Mouse (Mus musculus) spleen, postnatal 36 days (tissue): Measurements from ENCODE around the gene Speer4f1.
"Not testable (repeated sequence)": the region's sequence is repeated elsewhere in the genome, so short reads cannot be mapped to it uniquely, and the experiment has no call there.

Experiments
- DNase-seq, 2 experiments: peaks; one replicate each; pipeline ENCODE4 v3.0.0; 2022; ENCODE audit warnings: low spot score in 2 of 2, mixed read lengths in 1 of 2

Gene Speer4f1

DNA sequence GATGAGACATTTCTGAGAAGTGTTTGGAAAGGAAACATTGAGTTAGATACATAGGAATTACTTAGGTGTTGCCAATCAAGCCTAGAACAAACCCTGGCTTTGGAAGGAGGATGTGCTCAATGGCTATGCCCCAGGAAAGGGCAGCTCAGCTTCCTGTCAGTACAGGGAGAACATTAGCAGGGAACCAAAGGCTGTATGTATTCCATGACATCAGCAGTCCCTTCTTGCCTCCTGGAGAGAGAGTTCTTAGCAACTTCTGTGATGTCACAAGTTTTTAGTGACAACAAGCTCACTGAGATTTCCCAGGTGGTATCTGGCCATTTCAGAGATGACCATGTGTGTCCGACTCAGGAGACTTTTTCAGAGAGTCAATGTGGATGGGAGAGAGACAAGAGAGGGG is at the start of gene Speer4f1:
TSS of gene Speer4f1 (plus strand) at position 301 of the 400 bp plus-strand sequence.
- DNase-seq, result not testable (repeated sequence)

DNA sequence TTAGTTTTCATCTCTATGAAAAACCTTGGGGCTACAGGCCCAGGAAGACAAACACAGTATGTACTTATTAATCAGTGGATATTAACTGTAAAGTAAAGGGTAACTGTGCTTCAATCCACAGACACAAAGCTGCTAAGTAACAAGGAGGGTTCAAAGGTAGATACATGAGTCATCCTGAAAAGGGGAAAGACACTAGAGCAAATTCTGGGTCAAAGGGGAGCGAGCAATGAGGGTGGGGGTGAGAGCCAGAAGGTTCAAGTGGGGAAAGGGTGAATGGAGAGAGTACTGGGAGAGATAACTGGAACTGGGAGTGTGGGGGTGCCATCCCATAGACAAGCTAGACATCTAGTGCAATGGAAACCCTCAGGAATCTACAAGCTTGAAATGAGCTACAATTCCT is 49.0 kb upstream of the Speer4f1 start:
- DNase-seq, result no peak

DNA sequence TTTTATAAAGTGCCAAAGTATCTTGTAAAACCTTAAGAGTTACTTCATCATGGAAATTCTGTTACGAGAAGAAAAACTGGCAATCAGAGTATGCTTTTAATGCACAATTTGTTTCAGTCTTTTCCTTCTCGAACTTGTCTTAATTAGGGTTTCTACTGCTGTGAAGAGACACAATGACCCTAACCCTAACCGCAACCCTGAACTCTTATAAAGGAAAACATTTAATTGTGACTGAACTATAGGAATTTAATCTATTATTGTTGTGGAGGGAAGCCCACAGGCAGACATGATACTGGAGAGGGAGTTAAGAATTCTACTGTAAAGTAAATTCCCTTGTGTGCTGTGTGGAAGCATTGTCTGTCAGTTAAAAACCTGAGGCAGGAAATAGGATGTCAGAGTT is 41.2 kb upstream of the Speer4f1 start:
- no peak for DNase-seq

DNA sequence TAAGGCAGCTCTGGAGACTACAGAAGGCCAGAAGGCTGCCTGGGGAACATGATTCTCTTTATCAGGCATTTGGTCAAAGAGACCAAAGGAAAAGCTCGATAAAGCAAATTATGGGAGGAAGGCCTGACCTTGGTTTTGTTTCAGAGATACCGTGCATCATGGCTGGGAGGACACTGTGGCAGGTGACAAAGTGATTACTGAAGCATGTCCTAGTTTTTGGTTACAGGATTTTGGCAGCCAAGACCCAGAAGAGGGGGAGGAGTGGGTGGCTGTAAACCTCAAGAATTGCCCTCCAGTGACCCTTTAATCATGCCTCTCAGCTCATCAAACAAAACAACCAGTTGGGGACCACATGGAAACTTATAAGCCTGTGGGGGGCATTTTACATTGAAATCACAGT is 39.7 kb upstream of the Speer4f1 start:
- DNase-seq, result no peak

GRCm38 (mm10) chr5:17439487-17440102 is 36.3 kb upstream of the Speer4f1 start:
- no peak for DNase-seq

GRCm38 (mm10) chr5:17454059-17454458 is 21.8 kb upstream of the Speer4f1 start:
- no peak for DNase-seq

DNA sequence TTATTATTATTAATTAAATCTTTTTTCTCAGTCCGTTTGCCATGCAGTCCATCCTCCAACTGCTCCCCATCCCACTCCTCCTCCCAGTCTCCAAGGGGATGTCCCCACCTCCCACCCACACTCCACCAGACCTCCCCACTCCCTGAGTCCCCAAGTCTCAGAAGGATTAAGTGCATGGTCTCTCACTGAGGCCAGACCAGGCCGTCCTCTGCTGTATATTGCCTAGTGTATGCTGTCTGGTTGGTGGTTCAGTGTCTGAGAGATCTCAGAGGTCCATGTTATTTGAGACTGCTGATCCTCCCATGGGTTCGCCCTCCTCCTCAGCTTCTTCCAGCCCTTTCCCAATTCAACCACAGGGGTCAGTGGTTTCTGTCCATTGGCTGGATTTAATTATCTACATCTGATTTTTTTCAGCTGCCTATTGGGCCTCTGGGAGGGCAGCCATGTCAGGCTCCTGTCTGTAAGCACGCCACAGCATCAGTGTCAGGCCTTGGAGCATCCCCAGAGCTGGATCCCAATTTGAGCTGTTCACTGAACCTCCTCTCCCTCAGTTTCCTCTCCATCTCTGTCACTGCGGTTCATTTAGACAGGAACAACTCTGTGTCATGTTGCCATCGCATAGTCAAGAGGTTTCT is 20.8 kb upstream of the Speer4f1 start:
- no peak for DNase-seq

DNA sequence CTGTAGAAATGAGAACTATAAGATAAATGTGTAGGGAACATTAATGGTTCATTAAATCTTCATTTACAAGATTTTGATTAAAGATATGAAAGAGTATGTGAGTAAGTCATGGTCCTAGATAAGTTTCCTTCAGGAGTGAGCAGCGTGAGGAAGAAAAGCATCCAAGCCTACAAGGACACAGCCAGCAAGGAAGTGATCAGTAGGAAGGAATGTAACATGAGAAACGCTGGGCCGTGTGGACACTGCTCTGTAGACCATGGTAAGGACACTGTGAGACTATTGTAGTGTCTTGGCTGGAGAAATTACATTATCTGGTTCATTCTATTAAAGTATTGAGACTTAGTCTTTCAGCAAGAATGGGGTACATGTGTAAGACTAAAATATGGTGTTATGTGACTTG is 19.2 kb upstream of the Speer4f1 start:
- no peak for DNase-seq

- DNase-seq, result not testable (repeated sequence)
These were observed 7.8 kb upstream of the Speer4f1 start for GRCm38 (mm10) chr5:17468120-17468519.

DNA sequence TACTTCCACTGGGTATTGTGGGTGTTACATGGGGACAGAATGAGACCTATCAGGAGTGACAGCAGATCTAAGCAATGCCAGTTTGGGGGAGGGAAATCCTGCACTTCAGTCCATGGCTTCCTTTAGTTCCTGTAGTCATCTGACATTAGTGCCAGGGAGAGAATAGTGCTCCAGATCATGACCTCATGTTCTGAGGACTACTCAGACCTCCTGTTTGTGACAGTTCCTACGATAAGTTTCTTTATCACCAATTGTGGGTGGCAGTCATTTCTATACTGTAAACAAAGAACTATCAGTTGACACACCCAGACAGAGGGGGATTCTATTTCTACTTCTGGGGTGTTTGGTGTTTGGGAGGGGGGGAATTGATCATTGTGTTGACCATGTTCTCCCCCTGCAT is 578 bp downstream of the Speer4f1 start:
- no peak for DNase-seq

DNA sequence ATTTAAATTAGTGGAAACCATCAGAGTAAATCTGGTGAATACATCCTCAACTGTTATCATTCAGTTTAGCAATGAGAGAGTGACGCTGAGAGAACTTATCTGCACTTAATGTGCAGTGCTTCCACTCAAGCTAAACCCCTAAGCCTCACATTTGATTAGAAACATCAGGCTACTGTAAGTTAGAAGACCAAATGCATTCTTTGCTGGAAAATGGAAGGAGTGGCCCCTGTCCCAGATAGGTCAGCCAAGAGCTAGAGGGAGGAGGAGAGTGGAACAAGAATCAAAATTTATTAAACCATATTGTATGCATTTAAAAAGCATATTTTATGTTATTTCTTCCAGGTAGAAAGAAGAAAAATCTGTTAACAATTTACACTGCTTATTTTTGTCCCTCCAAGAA is 14.0 kb downstream of the Speer4f1 start:
- DNase-seq, result no peak

GRCm38 (mm10) chr5:17495616-17496015 is 19.7 kb downstream of the Speer4f1 start:
- DNase-seq, result no peak

DNA sequence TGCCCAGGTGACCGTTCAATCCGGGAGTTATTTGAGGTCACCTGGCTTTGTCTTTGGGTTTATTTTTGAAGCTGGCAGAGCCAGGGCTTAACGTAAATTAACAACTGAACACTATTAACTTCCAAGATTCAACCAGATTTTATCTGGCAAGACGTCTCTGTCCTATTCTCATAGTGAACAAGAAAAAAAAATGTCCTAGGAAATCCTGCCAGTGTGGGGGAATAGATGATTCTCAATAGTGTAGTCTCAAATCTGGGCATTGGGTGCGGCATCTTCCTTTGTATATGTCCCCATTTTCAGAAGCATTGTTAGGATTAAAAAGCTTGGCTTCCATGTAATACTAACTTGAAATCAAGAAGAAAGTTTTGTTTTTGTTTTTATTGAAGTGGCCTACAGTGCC is 20.8 kb downstream of the Speer4f1 start:
- no peak for DNase-seq

GRCm38 (mm10) chr5:17499873-17500329 is 24.0 kb downstream of the Speer4f1 start:
- DNase-seq, result no peak

- no peak for DNase-seq
These were observed 25.0 kb downstream of the Speer4f1 start for GRCm38 (mm10) chr5:17500866-17501265.

- DNase-seq, result no peak
These were observed 29.6 kb downstream of the Speer4f1 start for GRCm38 (mm10) chr5:17505540-17505939.

DNA sequence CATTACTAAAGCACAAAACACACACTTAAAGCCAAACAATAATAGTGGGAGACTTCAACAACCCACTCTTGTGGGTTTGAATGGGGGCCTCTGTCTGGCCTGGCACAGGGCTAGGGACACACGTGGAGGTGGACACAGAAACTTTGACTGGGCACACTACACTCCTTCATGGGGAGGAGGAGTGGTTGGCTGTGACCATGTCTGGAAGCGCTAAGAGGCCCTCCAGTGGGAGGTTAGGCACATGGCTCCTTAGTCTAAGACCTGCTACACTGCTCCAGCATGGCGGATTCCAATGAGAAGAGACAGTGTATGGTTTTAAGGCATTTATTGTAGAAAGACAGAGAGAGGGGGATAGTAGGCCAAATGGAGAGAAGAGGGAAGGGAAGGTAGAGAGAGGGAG is 32.1 kb downstream of the Speer4f1 start:
- DNase-seq, result no peak
